Mouse (Mus musculus): Measurements from ENCODE around the gene Cadm2.

GRCm38 (mm10) chr16:67243598-67243997, 377.1 kb downstream of the Cadm2 start:
- no peak for TF ChIP-seq POLR2A (IDR thresholded peaks at IDR 0.05; ENCODE audit: control insufficient read depth, extremely low read depth, insufficient read depth, low read length, poor library complexity)
- no peak for TF ChIP-seq CTCF (IDR thresholded peaks at IDR 0.05; ENCODE audit: borderline replicate concordance, control insufficient read depth, extremely low read depth, insufficient read depth, low read length, poor library complexity)

All from thymus, adult 2 months (tissue).